Mouse (Mus musculus) gastrocnemius, postnatal 14 days (tissue): ENCODE data around the gene 4930415O20Rik. TPM values are rescaled to one million over a fixed set of nuclear protein-coding genes. Genes with fewer than 3 reads are reported as not detected.

Experiments used
- DNase-seq: peaks from one replicate; pipeline ENCODE4 v3.0.0; 2021; ENCODE audit warnings: mixed read lengths
- intact Hi-C: fragments of 180-260 bp; cut with DNase I; formaldehyde crosslinking; loops from one replicate; pipeline ENCODE4 v1.15.1; 2025; ENCODE audit warnings: low total_unique reads
- total RNA-seq, 2 experiments: library from RNA; stranded (reverse); gene quantifications; 2 replicates each; pipeline ENCODE4 v1.2.3; 2021

Gene 4930415O20Rik
- total RNA-seq, 2 experiments from 2014 or later, result 0.44 TPM; not detected in 1

GRCm38 (mm10) chr15:98623361-98623821 is 52.6 kb downstream of the 4930415O20Rik start:
- intact Hi-C loops, result no loop called here
- DNase-seq, result no peak

GRCm38 (mm10) chr15:98626078-98626477 is 55.3 kb downstream of the 4930415O20Rik start:
- DNase-seq, result no peak
- intact Hi-C loops, result no loop called here

- no peak for DNase-seq
- intact Hi-C loops, result no loop called here
Measured at GRCm38 (mm10) chr15:98626487-98627212, 55.8 kb downstream of the 4930415O20Rik start.

- intact Hi-C loops, result loop anchor here (2.0 kb wide), 1 partner anchor 28 kb away; no protein-coding TSS in a partner anchor
- DNase-seq, result peak; percentile 67
Measured at GRCm38 (mm10) chr15:98628589-98629254, 57.9 kb downstream of the 4930415O20Rik start.

GRCm38 (mm10) chr15:98629464-98629863 is 58.7 kb downstream of the 4930415O20Rik start:
- DNase-seq, result no peak
- intact Hi-C loops, result loop anchor here (2.0 kb wide), 1 partner anchor 29 kb away; no protein-coding TSS in a partner anchor

- DNase-seq, result no peak
Measured at GRCm38 (mm10) chr15:98630540-98630939, 59.7 kb downstream of the 4930415O20Rik start, which contains the start of gene Cacnb3. TSS of gene Cacnb3 (plus strand) at chr15:98630840.

GRCm38 (mm10) chr15:98631493-98631892 is 60.7 kb downstream of the 4930415O20Rik start:
- intact Hi-C loops, result no loop called here
- peak; percentile 90 for DNase-seq

More at GRCm38 (mm10) chr15:98630540-98630939, 59.7 kb downstream of the 4930415O20Rik start, which contains the start of gene Cacnb3:
- intact Hi-C loops, result no loop called here

GRCm38 (mm10) chr15:98632107-98632744 is 61.4 kb downstream of the 4930415O20Rik start:
- DNase-seq, result peak; percentile 77
- intact Hi-C loops, result loop anchor here (2.0 kb wide), 1 partner anchor 69 kb away; no protein-coding TSS in a partner anchor

- DNase-seq, result no peak
- intact Hi-C loops, result loop anchor here (2.0 kb wide), 1 partner anchor 68 kb away; no protein-coding TSS in a partner anchor
Measured at GRCm38 (mm10) chr15:98632921-98633320, 62.1 kb downstream of the 4930415O20Rik start.

GRCm38 (mm10) chr15:98633822-98634470 is 63.1 kb downstream of the 4930415O20Rik start:
- intact Hi-C loops, result loop anchor here (2.0 kb wide), 1 partner anchor 67 kb away; no protein-coding TSS in a partner anchor
- DNase-seq, result no peak

- intact Hi-C loops, result no loop called here
- DNase-seq, result peak; percentile 82
Measured at GRCm38 (mm10) chr15:98634541-98635081, 63.8 kb downstream of the 4930415O20Rik start.

GRCm38 (mm10) chr15:98635291-98635841 is 64.6 kb downstream of the 4930415O20Rik start:
- intact Hi-C loops, result no loop called here

GRCm38 (mm10) chr15:98636517-98636916 is 65.7 kb downstream of the 4930415O20Rik start:
- intact Hi-C loops, result no loop called here
- no peak for DNase-seq

More at GRCm38 (mm10) chr15:98635291-98635841, 64.6 kb downstream of the 4930415O20Rik start:
- DNase-seq, result no peak

- intact Hi-C loops, result no loop called here
- DNase-seq, result no peak
Measured at GRCm38 (mm10) chr15:98637155-98637554, 66.4 kb downstream of the 4930415O20Rik start.

Other genes starting within 250 kb of the 4930415O20Rik start
- gene Olfr284, start 230.0 kb upstream of the 4930415O20Rik start, total RNA-seq, result not detected
- not detected for gene Olfr283, start 190.1 kb upstream of the 4930415O20Rik start, total RNA-seq
- not detected for gene Olfr282, start 139.8 kb upstream of the 4930415O20Rik start, total RNA-seq
- not detected for gene Olfr281, start 118.4 kb upstream of the 4930415O20Rik start, total RNA-seq
- gene OR5BS1P, start 101.1 kb upstream of the 4930415O20Rik start, total RNA-seq, result not detected
- gene Lalba, start 88.3 kb upstream of the 4930415O20Rik start, total RNA-seq, result not detected
- not detected for gene Olfr279, start 78.6 kb upstream of the 4930415O20Rik start, total RNA-seq
- 10 to 100 TPM; 52.5 to 56.9 TPM for gene Kansl2, start 36.7 kb upstream of the 4930415O20Rik start, total RNA-seq
- gene Ccnt1, start 81 bp upstream of the 4930415O20Rik start, total RNA-seq, result 10 to 100 TPM; 20.4 to 20.6 TPM
- gene Adcy6, start 39.1 kb downstream of the 4930415O20Rik start, total RNA-seq, result 10 to 100 TPM; 33.1 to 36.4 TPM
- gene Cacnb3, start 59.8 kb downstream of the 4930415O20Rik start, total RNA-seq, result 1 to 10 TPM; 6.6 to 9.5 TPM
- 10 to 100 TPM; 45.1 to 48.1 TPM for gene Ddx23, start 91.9 kb downstream of the 4930415O20Rik start, total RNA-seq
- gene Rnd1, start 106.5 kb downstream of the 4930415O20Rik start, total RNA-seq, result 1 to 10 TPM in 1 of 2 experiments, under 1 TPM in 1; 0.40 to 1.2 TPM
- gene Ccdc65, start 137.2 kb downstream of the 4930415O20Rik start, total RNA-seq, result not detected
- 1 to 10 TPM; 3.9 to 4.4 TPM for gene Fkbp11, start 157.2 kb downstream of the 4930415O20Rik start, total RNA-seq
- 10 to 100 TPM; 14.6 to 15.8 TPM for gene Arf3, start 192.2 kb downstream of the 4930415O20Rik start, total RNA-seq
- gene Wnt10b, start 207.1 kb downstream of the 4930415O20Rik start, total RNA-seq, result 1 to 10 TPM in 1 of 2 experiments, under 1 TPM in 1; 0.78 to 1.5 TPM
- gene Wnt1, start 218.9 kb downstream of the 4930415O20Rik start, total RNA-seq, result under 1 TPM in 1 of 2 experiments, not detected in 1; 0.10 TPM
- gene Ddn, start 238.5 kb downstream of the 4930415O20Rik start, total RNA-seq, result 1 to 10 TPM; 1.6 to 2.7 TPM